In genomic region chr16:44264916-44265315, GRCm38 (mm10) we compare ENCODE assay signal across 31 mouse cellular contexts.
"Had no signal": no experiment of that assay in that cellular context is flagged by ENCODE, and none has a peak within 500 bp of the region (broad histone marks: within the 10 kb centered on the region; RNA-seq: fewer than 3 reads in every experiment).

No protein-coding gene starts in this region.

- H3K27me3 ChIP-seq: limb, embryonic 12.5 days; limb, embryonic 13.5 days; limb, embryonic 15.5 days; liver, embryonic 12.5 days; liver, embryonic 13.5 days; liver, embryonic 15.5 days; lung, embryonic 15.5 days; midbrain, embryonic 12.5 days; midbrain, embryonic 13.5 days; midbrain, embryonic 15.5 days; neural tube, embryonic 12.5 days had no signal

- H3K4me2 ChIP-seq: limb, embryonic 12.5 days; limb, embryonic 13.5 days; limb, embryonic 15.5 days; liver, embryonic 11.5 days; lung, embryonic 14.5 days; lung, embryonic 15.5 days; midbrain, embryonic 11.5 days; midbrain, embryonic 12.5 days; midbrain, embryonic 13.5 days; midbrain, embryonic 15.5 days; neural tube, embryonic 12.5 days had no signal

- H3K4me3 ChIP-seq: limb, embryonic 10.5 days; limb, embryonic 12.5 days; limb, embryonic 13.5 days; limb, embryonic 15.5 days; liver, embryonic 12.5 days; liver, embryonic 13.5 days; liver, embryonic 15.5 days; lung, embryonic 15.5 days; megakaryocyte, embryonic 14.5 days; midbrain, embryonic 10.5 days; midbrain, embryonic 12.5 days; midbrain, embryonic 13.5 days; midbrain, embryonic 15.5 days; myocyte; neural tube, embryonic 12.5 days had no signal

- DNase-seq: left cerebral cortex, postnatal 4 days; lung, adult 18-20 months; lung, adult 2 months; lung, embryonic 14.5 days; lung, postnatal 10 days; lung, postnatal 14 days; lung, postnatal 36 days; lung, postnatal 4 days; midbrain, embryonic 14.5 days had no signal

- H3K9ac ChIP-seq: limb, embryonic 12.5 days; limb, embryonic 13.5 days; limb, embryonic 15.5 days; liver, embryonic 12.5 days; liver, embryonic 13.5 days; liver, embryonic 14.5 days; liver, embryonic 15.5 days; liver, postnatal 0 days; lung, embryonic 14.5 days; lung, embryonic 15.5 days; midbrain, embryonic 12.5 days; midbrain, embryonic 13.5 days; midbrain, embryonic 15.5 days; neural tube, embryonic 12.5 days had no signal

- ATAC-seq: lung, postnatal 0 days; midbrain, embryonic 13.5 days; midbrain, embryonic 15.5 days; midbrain, embryonic 16.5 days had no signal

- H3K4me1 ChIP-seq: limb, embryonic 10.5 days; limb, embryonic 12.5 days; limb, embryonic 13.5 days; limb, embryonic 15.5 days; megakaryocyte, embryonic 14.5 days; midbrain, embryonic 10.5 days; midbrain, embryonic 12.5 days; midbrain, embryonic 13.5 days; midbrain, embryonic 15.5 days; neural tube, embryonic 12.5 days had no signal

- H3K36me3 ChIP-seq: limb, embryonic 10.5 days; limb, embryonic 12.5 days; limb, embryonic 13.5 days; limb, embryonic 15.5 days; liver, embryonic 12.5 days; liver, embryonic 13.5 days; liver, embryonic 15.5 days; lung, embryonic 15.5 days; midbrain, embryonic 10.5 days; midbrain, embryonic 12.5 days; midbrain, embryonic 13.5 days; midbrain, embryonic 15.5 days; neural tube, embryonic 12.5 days had no signal

- H3K27ac ChIP-seq: limb, embryonic 10.5 days; limb, embryonic 12.5 days; limb, embryonic 13.5 days; limb, embryonic 15.5 days; liver, embryonic 12.5 days; liver, embryonic 13.5 days; liver, embryonic 14.5 days; liver, embryonic 15.5 days; lung, embryonic 15.5 days; macrophage; midbrain, embryonic 10.5 days; midbrain, embryonic 12.5 days; midbrain, embryonic 13.5 days; midbrain, embryonic 15.5 days; neural tube, embryonic 12.5 days had no signal

- H3K9me3 ChIP-seq: limb, embryonic 10.5 days; limb, embryonic 12.5 days; limb, embryonic 13.5 days; limb, embryonic 15.5 days; liver, embryonic 12.5 days; liver, embryonic 13.5 days; liver, embryonic 15.5 days; lung, embryonic 15.5 days; megakaryocyte, embryonic 14.5 days; midbrain, embryonic 10.5 days; midbrain, embryonic 12.5 days; midbrain, embryonic 13.5 days; midbrain, embryonic 15.5 days; neural tube, embryonic 12.5 days had no signal
